Mouse (Mus musculus) neural tube, embryonic 15.5 days (tissue): ENCODE measurements around the gene Gm3776. TPM values are rescaled to one million over a fixed set of nuclear protein-coding genes. Genes with fewer than 3 reads are reported as not detected.
"Not testable (repeated sequence)": the region's sequence is repeated elsewhere in the genome, so short reads cannot be mapped to it uniquely, and the experiment has no call there.

ENCODE experiments used
- ATAC-seq: fragments of 200-750 bp; cut with Nextera tagmentation; 2 replicates; pipeline ENCODE4 v1.8.0; 2017; ENCODE audit warnings: mild to moderate bottlenecking, moderate TSS enrichment, moderate library complexity; ENCODE audit not compliant: low FRiP score
- H3K27ac ChIP-seq: fragments of 300-500 bp; sonication (generic); replicated peaks from 2 replicates; pipeline ENCODE4 v1.5.1; 2015; ENCODE audit warnings: mild to moderate bottlenecking, inconsistent platforms
- H3K27me3 ChIP-seq: fragments of 300-500 bp; sonication (generic); replicated peaks from 2 replicates; pipeline ENCODE4 v1.6.1; 2015; ENCODE audit warnings: inconsistent platforms
- H3K36me3 ChIP-seq: fragments of 300-500 bp; sonication (generic); 2 replicates; pipeline ENCODE4 v1.6.1; 2015; ENCODE audit warnings: inconsistent platforms
- H3K4me1 ChIP-seq: fragments of 300-500 bp; sonication (generic); 2 replicates; pipeline ENCODE4 v1.6.1; 2015; ENCODE audit warnings: inconsistent platforms
- H3K4me2 ChIP-seq: fragments of 300-500 bp; sonication (generic); 2 replicates; pipeline ENCODE4 v1.6.1; 2015; ENCODE audit warnings: inconsistent platforms, mild to moderate bottlenecking, moderate library complexity
- H3K4me3 ChIP-seq: fragments of 300-500 bp; sonication (generic); replicated peaks from 2 replicates; pipeline ENCODE4 v1.5.1; 2015; ENCODE audit warnings: mild to moderate bottlenecking, inconsistent platforms
- H3K9ac ChIP-seq: fragments of 300-500 bp; sonication (generic); replicated peaks from 2 replicates; pipeline ENCODE4 v1.6.1; 2015; ENCODE audit warnings: mild to moderate bottlenecking, inconsistent platforms
- H3K9me3 ChIP-seq: fragments of 300-500 bp; sonication (generic); replicated peaks from 2 replicates; pipeline ENCODE4 v1.6.1; 2016; ENCODE audit warnings: inconsistent platforms
- WGBS: fragments of 180-500 bp; shearing (Covaris S2); methylation state at CpG from one replicate; pipeline ENCODE4 v1.1.7; 2015; ENCODE audit warnings: mixed read lengths; 5-methylcytosine and 5-hydroxymethylcytosine counted together
- polyA plus RNA-seq: library from polyadenylated mRNA; unstranded; fragments of >200 nt; fragmentation: Nextera tagmentation; extraction: Ambion mirVana; gene quantifications from 2 replicates; pipeline ENCODE4 v1.2.1, GENCODE M21; 2015

The Gm3776 gene
- polyA plus RNA-seq, 1 experiment from 2014 or later: not detected

DNA sequence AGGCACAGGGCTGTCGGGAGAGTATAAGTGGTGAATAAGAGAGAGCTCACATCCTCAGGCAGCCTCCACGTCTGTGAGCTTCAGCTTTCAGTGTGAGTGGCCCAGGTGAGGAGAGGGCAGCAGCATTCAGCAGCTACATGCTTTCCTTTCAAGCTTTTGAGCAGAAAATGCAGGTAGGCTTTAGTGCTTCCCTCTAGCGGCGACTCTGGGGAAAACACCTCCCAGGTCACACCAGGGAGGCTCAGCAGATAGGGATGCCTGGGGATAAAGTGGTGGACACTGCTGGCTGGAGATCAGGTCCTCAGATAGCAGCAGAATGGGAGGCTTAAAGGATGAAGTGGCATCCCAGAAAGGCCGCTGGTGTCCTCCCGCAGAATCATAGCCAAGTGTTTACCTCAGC, 39.2 kb downstream of the Gm3776 start:
- ATAC-seq, H3K4me3 ChIP-seq: not testable (repeated sequence)
- 16% methylated on average over 6 of the region's 6 CpGs for WGBS

DNA sequence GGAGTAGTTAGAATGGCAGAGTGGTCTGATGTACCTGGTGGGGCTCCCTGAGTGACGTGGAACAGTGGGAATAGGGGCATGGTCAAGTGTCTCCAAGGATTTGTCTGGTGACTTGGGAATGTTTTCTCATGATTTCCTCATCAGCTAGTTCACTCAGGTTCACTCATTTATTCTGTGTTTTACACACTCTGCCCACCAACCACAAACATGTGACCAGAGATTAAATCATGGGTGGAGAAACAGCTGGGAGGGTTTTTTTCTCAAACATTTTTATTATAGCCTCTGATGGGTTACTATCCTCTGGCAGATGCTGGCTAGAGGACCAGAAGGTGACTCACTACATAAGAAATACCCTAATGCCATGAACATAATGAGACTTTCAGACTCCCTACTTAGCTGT, 41.3 kb downstream of the Gm3776 start:
- WGBS: 92% methylated on average over 1 of the region's 1 CpGs
- ATAC-seq: no peak

More for the DNA sequence above, 39.2 kb downstream of the Gm3776 start:
- H3K9ac ChIP-seq, H3K27me3 ChIP-seq, H3K9me3 ChIP-seq, H3K36me3 ChIP-seq, H3K27ac ChIP-seq, H3K4me2 ChIP-seq, H3K4me1 ChIP-seq: not testable (repeated sequence)

GRCm38 (mm10) chr9:78299143-78299542, 42.2 kb downstream of the Gm3776 start:
- not testable (repeated sequence) for ATAC-seq, H3K4me2 ChIP-seq, H3K27me3 ChIP-seq, H3K36me3 ChIP-seq, H3K27ac ChIP-seq, H3K9me3 ChIP-seq, H3K4me1 ChIP-seq, H3K9ac ChIP-seq, H3K4me3 ChIP-seq
- WGBS: 76% methylated on average over 1 of the region's 1 CpGs

More for the DNA sequence above, 41.3 kb downstream of the Gm3776 start:
- Histone ChIP-seq H3K27ac (no peak overlapping the region), H3K4me1 (no peaks in the 10 kb centered on the region), H3K4me3 (no peak overlapping the region), H3K9me3 (no peaks in the 10 kb centered on the region), H3K36me3 (no peaks in the 10 kb centered on the region), H3K4me2 (no peak overlapping the region), H3K27me3 (no peaks in the 10 kb centered on the region), H3K9ac (no peak overlapping the region)

- WGBS: 88% methylated on average over 3 of the region's 3 CpGs
- H3K4me1 ChIP-seq: not testable (repeated sequence)
Observed at GRCm38 (mm10) chr9:78308122-78308521, 51.2 kb downstream of the Gm3776 start.

DNA sequence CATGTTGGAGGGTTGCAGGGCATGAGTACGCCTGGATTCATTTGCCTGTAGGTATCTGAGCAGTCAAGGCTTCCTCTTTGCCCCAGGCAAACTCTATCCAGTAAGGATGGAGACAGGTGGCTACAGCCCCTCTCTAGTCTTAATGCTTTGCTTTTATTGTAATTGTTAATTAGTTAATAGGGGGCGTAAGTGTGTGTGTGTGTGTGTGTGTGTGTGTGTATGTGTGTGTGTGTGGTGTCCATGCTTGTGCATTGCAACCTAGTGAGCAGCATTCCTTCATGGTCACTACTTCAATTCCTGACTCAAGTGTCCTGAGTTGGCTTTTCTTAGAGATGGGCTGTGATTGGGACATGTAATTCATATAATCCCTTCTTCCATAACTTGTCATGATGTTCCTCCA, 57.8 kb downstream of the Gm3776 start, which contains the start of gene Omt2a:
Gene Omt2a, minus strand, starts transcription at position 101 of the 400 bp plus-strand sequence.
- Histone ChIP-seq H3K4me1 (no peaks in the 10 kb centered on the region), H3K4me2 (no peak within 1 kb of the TSS), H3K9ac (no peak within 1 kb of the TSS), H3K27me3 (no peaks in the 10 kb centered on the region), H3K9me3 (no peaks in the 10 kb centered on the region), H3K27ac (no peak within 1 kb of the TSS), H3K36me3 (no peaks in the 10 kb centered on the region), H3K4me3 (no peak within 1 kb of the TSS)
- WGBS: 93% methylated on average over 2 of the region's 2 CpGs
- ATAC-seq: no peak

More at GRCm38 (mm10) chr9:78308122-78308521, 51.2 kb downstream of the Gm3776 start:
- H3K4me3 ChIP-seq, H3K27ac ChIP-seq, H3K36me3 ChIP-seq, H3K4me2 ChIP-seq, H3K9ac ChIP-seq, H3K27me3 ChIP-seq, H3K9me3 ChIP-seq, ATAC-seq: not testable (repeated sequence)

Other genes starting within 250 kb of the Gm3776 start
- gene Gcm1, start 205.2 kb upstream of the Gm3776 start, polyA plus RNA-seq: not detected in 2 replicates
- 84.7 and 90.9 TPM in 2 replicates for gene Fbxo9, start 148.1 kb upstream of the Gm3776 start, polyA plus RNA-seq
- 30.2 and 30.6 TPM in 2 replicates for gene Ick, start 147.9 kb upstream of the Gm3776 start, polyA plus RNA-seq
- gene Gsta4, start 74.4 kb upstream of the Gm3776 start, polyA plus RNA-seq: 38.4 and 40.5 TPM in 2 replicates
- gene Gsta1, start 26.5 kb upstream of the Gm3776 start, polyA plus RNA-seq: 0.22 TPM in 1 of 2 replicates, not detected in the other
- not detected in 2 replicates for gene Gm10639, start 32.8 kb downstream of the Gm3776 start, polyA plus RNA-seq
- gene Omt2a, start 57.7 kb downstream of the Gm3776 start, polyA plus RNA-seq: not detected in 2 replicates
- gene Omt2b, start 70.5 kb downstream of the Gm3776 start, polyA plus RNA-seq: not detected in 2 replicates
- 0.82 TPM in 1 of 2 replicates, not detected in the other for gene Gsta2, start 98.7 kb downstream of the Gm3776 start, polyA plus RNA-seq
- 3.6 and 4.4 TPM in 2 replicates for gene Dppa5a, start 111.0 kb downstream of the Gm3776 start, polyA plus RNA-seq
- 3.8 and 4.4 TPM in 2 replicates for gene Ooep, start 121.6 kb downstream of the Gm3776 start, polyA plus RNA-seq
- gene Ddx43, start 138.6 kb downstream of the Gm3776 start, polyA plus RNA-seq: 0.29 and 0.65 TPM in 2 replicates
- gene Cgas, start 186.1 kb downstream of the Gm3776 start, polyA plus RNA-seq: 0.86 and 1.4 TPM in 2 replicates
- gene Mto1, start 191.1 kb downstream of the Gm3776 start, polyA plus RNA-seq: 30.0 and 30.1 TPM in 2 replicates
- gene Gm17324, start 191.7 kb downstream of the Gm3776 start, polyA plus RNA-seq: 2.6 and 3.0 TPM in 2 replicates
- gene Eef1a1, start 232.0 kb downstream of the Gm3776 start, polyA plus RNA-seq: 2,707 and 3,339 TPM in 2 replicates